Comparison of ENCODE assay signal across 8 mouse cellular contexts in genomic region chr14:21750881-21751542, GRCm38 (mm10). TPM values are rescaled to one million over a fixed set of nuclear protein-coding genes. Genes with fewer than 3 reads are reported as not detected.
A peak's percentile ranks its signal among the peaks of the same experiment; 100 is the strongest.
DNase-seq lines count a peak whose midpoint lies in the region; ATAC-seq and TF ChIP-seq lines count a peak whose summit lies in the region.

Dusp13 (minus strand) TSS chr14:21751181.

- peak; percentile 84 for DNase-seq in R1 (ENCODE audit: low read depth, low spot score)
- peak; percentile 77 to 78 for DNase-seq in cerebellum, postnatal 25 days
- peak; percentile 64 for DNase-seq in gastrocnemius, postnatal 10 days
- DNase-seq in induced T-regulatory cell, adult 2 months (ENCODE audit: low read depth): peak; percentile 89
- peak; percentile 60 to 66 for DNase-seq in left cerebral cortex, adult 2 months (ENCODE audit: extremely low spot score in 1 of 2, low spot score in 2 of 2)
- DNase-seq in right cerebral cortex, adult 18-20 months: peak; percentile 71
- peak; percentile 57 for DNase-seq in urinary bladder, adult 2 months (ENCODE audit: low spot score)

- peak within 1 kb of the TSS; percentile 88 for H3K27ac ChIP-seq in left cerebral cortex, adult 2 months

- TF ChIP-seq CTCF in left cerebral cortex, adult 2 months (IDR thresholded peaks at IDR 0.05): no peak

- peak within 1 kb of the TSS; percentile 98 for H3K4me3 ChIP-seq in left cerebral cortex, adult 2 months

- intact Hi-C loops in left cerebral cortex, adult 2 months (cut with DNase I): loop anchor here (5.0 kb wide), 3 partner anchors 41 to 96 kb away; partner anchors contain the start of genes Comtd1 and Vdac2

- peak; percentile 69 for ATAC-seq in megakaryocyte, adult 5-6 weeks (ENCODE audit: poor library complexity, severe bottlenecking)

RNA-seq across cellular contexts. Expression of gene Dusp13, which starts in this region (rescaled TPM):
- total RNA-seq in gastrocnemius, postnatal 10 days (2021): 10 to 100 TPM; 19.4 to 21.1 TPM
- total RNA-seq in left cerebral cortex, adult 2 months (2021): not detected
- not detected in 2 replicates for total RNA-seq in megakaryocyte, adult 5-6 weeks (2015)
- total RNA-seq in megakaryocyte, adult 5-6 weeks (2017): not detected in 2 replicates
- polyA plus RNA-seq in urinary bladder, adult 2 months (2012; rRNA removed): 0.33 TPM in 1 of 2 replicates, not detected in the other

Comparison
In these comparisons a context has a peak if more than half of its experiments do, and no peak if none do; other contexts are left out.
1. Peak in every context shown above with its lines: DNase-seq, ATAC-seq, H3K4me3 ChIP-seq and H3K27ac ChIP-seq.
2. RNA of gene Dusp13 (total RNA-seq): 19.4 to 21.1 TPM in gastrocnemius, postnatal 10 days; not detected in left cerebral cortex, adult 2 months and not detected in megakaryocyte, adult 5-6 weeks; every median in the first group is over 10 times any median in the second.
3. Peak in DNase-seq, H3K4me3 ChIP-seq and H3K27ac ChIP-seq in left cerebral cortex, adult 2 months; RNA of the gene not detected or under 1 TPM.
4. Peak in ATAC-seq in megakaryocyte, adult 5-6 weeks; RNA of the gene not detected or under 1 TPM.
5. Peak in DNase-seq in urinary bladder, adult 2 months; RNA of the gene not detected or under 1 TPM.